Mouse (Mus musculus) kidney, adult 11 months (tissue): ENCODE results near the gene Vangl1.
"Not testable (repeated sequence)": the region's sequence is repeated elsewhere in the genome, so short reads cannot be mapped to it uniquely, and the experiment has no call there.

Experiments used
- DNase-seq: peaks from one replicate; pipeline ENCODE4 v3.0.0; 2022

Gene Vangl1

DNA sequence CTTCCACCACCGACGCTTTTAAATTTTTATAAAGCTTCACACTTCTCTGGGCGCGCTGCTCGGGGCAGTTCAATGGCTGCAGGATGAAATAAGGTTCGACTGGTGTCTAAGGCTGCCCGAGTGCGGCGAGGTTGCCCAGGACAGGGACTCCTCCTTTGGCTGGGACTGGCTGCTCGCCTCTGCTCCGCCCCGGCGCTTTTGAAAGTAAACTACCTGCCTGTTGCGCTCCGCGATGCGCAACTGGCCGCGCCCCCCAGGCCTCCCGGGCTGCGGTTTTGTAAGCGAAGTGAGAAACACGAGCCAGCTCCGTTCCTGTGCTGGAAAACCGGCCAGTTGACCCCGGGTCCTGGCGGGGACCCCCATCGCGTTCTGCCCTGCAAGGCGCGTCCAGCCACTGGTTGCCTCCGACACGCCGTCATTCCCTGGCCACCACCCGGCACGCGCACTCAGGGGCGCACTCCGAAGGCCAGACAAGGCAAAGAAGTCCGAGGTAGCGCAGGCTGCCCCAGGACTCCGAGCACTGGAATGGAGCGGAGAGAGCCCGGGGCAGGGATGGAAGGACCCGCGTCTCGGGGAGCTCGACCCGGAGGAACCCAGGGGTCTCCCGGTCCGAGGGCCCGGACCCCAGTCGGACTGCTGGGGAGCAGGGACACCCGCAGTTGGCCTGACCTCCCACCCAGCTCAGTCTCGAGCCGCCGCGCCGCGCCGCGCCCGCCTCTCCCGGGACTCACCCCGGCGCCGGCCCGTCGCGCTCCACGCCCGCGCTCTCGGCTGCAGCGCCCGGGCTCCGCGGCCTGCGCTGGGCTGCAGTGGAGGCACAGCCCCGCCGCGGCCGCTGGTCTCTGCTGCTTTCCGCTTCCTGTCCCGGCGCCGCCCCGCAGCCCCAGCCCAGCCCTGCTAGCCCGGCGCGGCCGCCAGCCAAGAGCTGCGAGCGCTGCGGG lies at the start of gene Vangl1:
Gene Vangl1, minus strand, starts transcription at position 913 of the 941 bp plus-strand sequence.
- DNase-seq = peak; percentile 78

DNA sequence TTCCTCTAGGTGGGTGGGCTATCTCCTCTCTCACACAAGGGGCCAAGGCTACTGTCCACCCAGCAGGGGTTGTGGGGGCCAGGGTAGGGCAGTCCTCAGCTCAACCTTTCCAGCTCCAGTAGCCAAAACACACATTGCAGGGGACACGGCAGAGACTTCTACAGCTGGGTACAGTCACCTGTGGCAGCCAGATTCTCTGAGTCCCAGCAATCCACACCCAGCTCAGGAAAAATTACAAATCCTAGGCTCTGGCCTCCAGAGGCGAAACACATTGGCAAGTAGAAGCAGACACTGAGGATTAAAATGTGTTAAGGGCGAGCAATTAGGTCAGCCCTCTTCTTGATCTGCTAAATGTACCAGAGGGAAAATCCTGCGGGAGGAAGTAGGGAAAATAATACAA lies 49.1 kb upstream of the Vangl1 start:
- no peak for DNase-seq

GRCm38 (mm10) chr3:102252927-102253326 lies 48.4 kb upstream of the Vangl1 start:
- DNase-seq = no peak

GRCm38 (mm10) chr3:102250873-102251272 lies 46.4 kb upstream of the Vangl1 start:
- no peak for DNase-seq

GRCm38 (mm10) chr3:102249401-102249991 lies 45.0 kb upstream of the Vangl1 start:
- peak; percentile 31 for DNase-seq

DNA sequence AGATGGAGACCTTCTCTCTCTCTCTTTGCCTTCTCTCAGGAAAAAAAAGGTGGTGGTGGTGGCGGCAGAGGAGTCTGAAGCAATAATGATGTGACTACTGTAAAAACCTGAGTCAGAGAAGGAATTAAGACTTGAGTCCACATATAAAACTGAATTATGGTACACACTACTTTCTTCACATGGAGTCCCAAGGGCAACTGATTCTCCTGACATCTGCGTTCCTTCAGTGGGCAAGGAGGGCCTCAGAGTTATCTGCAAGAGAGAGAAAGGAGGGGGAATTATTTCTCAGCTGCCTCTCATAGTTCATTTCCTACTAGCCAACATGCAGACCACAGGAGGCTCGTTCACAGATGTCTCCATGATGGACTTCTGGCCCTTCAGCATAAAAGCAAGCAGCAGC lies 40.1 kb upstream of the Vangl1 start:
- DNase-seq = no peak

- peak; percentile 12 for DNase-seq
Measured at GRCm38 (mm10) chr3:102242854-102243253, 38.4 kb upstream of the Vangl1 start.

- DNase-seq = no peak
Measured at GRCm38 (mm10) chr3:102231418-102232134, 27.1 kb upstream of the Vangl1 start.

DNA sequence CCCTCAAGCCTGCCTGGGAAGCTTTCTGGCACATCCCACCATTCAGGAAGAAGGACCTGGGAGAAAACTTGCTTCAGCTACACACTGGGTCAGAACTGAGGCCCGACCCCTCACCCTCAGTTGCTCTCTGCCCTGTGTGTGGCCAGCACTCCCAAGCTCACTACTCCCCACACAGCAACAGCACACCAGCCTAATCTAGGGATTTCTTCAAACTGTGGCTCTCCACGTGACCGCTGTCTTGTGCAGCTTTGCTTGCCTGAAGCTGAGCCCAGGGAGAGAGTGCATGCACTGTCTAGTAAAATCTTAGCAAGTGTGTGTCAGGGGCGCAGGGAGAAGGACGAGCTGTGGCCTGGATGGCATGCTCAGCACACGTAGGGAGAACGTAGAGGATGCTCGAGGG lies 18.3 kb upstream of the Vangl1 start:
- DNase-seq = no peak

DNA sequence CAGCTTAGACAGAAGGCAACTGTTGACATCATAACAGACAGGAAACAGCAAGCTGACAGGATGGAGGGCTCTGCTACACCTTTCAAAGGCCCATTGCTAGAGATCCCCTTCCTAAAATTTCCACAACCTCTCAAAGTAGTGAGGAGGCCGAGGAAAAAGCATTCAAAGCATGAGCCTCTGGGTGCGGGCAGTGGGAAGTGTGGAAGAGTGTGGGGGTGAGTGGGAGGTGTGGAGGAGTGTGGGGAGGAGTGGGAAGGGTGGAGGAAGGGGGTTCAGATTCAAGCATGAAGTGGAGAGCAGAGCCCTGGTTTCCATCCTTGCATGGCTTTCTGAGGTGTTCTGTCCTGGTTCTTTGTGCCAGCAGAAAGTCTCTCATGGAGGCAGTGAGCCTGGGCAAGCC lies 13.8 kb upstream of the Vangl1 start:
- no peak for DNase-seq

- no peak for DNase-seq
Measured at GRCm38 (mm10) chr3:102214736-102215135, 10.2 kb upstream of the Vangl1 start.

DNA sequence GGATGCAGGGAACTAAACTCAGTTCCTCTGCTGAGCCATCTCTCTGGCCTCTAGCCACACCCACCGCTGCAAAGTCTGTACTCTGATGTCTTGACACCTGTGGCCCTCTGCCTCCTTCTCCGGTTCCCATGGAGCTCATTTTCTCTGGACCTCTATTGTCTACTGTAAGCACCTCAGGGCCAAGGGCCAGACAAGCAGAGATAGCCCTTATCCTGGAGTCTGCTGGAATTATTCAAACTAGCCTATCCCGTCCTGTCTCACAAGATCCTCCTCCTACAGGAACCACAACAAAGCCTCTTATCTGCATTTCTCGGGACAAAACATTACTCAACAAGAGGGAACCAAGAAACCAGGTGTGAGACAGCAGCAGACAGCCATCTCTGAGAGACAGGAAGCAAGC lies 9.8 kb upstream of the Vangl1 start:
- no peak for DNase-seq

- DNase-seq = no peak
Measured at GRCm38 (mm10) chr3:102212896-102213295, 8.4 kb upstream of the Vangl1 start.

- no peak for DNase-seq
Measured at GRCm38 (mm10) chr3:102212336-102212735, 7.8 kb upstream of the Vangl1 start.

DNA sequence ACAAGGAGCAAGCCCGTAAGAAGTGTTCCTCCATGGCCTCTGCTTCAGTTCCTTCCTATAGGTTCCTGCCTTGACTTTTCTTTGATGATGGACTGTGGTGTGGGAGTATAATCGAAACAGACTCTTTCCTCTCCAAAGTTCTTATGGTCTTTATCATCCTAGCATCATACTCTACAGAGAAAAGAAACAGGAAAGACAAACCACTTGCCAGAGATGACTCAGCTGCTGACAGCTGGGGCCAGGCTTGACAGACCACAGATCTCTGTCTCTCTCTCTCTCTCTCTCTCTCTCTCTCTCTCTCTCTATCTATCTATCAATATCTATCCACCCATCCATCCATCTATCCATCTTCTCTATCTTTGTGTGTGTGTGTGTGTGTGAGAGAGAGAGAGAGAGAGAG lies 6.8 kb upstream of the Vangl1 start:
- DNase-seq = no peak

DNA sequence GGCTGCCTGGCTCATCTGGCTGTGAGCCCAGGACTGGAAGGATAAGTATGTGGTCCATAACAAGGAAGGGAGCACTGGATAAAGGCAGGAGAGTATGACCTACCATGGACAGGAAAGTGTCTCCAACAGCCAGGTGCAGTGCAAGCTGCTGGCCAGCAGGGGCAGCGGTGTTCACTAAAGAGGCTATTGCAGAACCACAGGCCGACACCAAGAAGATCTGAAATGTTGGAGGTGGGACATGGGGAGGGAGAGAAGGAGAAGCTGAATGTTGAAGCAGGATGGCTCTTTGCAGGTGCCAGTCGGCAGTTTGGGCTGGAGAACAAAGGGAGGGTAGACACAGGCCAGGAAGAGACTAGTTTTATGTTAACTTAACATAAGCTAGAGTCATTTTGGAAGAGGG lies 6.3 kb upstream of the Vangl1 start:
- DNase-seq = no peak

GRCm38 (mm10) chr3:102208861-102209260 lies 4.4 kb upstream of the Vangl1 start:
- no peak for DNase-seq

GRCm38 (mm10) chr3:102205458-102205830 lies 951 bp upstream of the Vangl1 start:
- no peak for DNase-seq

DNA sequence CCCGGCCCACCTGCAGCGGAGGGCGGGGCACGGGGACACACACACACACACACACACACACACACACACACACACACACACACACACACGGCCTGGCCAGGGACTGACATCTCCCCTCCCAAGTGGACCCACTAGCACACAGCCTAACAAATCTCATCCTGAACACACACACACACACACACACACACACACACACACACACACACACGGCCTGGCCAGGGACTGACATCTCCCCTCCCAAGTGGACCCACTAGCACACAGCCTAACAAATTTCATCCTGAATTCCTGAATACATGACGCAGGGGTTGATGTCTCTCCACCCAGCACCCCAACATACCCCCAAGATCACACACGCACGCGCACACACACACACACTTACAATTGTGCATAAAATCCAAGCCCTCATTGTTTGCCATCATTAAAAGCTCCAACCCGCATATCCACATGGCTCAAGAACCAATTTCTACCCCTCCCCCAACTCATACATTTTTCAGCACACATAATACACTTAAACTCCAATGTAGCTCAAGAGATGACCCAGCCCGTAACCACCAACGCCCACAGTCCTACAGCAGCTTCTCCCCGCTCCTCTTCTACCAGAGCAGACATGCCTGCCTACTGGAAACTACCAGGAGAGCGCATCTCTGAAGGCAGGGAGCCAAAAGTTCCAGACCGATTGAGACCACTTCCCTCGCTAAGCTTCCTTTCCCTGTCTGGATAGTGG lies 403 bp upstream of the Vangl1 start:
- not testable (repeated sequence) for DNase-seq

DNA sequence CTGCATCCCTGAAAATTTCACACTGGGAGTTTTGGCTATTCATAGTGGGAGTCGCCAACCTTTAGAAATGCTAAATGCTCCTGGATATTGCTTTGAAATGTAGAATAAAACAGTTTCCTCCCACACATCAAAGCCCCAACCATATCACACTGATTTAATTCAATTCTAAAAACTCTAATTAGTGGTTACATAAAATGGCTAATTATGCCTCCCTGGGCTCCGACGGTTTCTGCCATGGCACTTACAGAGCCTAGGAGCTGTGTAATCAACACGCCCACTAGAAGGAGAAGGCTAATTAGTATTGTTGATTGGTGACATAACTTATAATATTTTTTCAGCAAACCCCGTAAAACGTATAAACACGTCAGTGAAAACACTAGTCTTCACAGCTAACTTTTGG lies 1.4 kb downstream of the Vangl1 start:
- no peak for DNase-seq

DNA sequence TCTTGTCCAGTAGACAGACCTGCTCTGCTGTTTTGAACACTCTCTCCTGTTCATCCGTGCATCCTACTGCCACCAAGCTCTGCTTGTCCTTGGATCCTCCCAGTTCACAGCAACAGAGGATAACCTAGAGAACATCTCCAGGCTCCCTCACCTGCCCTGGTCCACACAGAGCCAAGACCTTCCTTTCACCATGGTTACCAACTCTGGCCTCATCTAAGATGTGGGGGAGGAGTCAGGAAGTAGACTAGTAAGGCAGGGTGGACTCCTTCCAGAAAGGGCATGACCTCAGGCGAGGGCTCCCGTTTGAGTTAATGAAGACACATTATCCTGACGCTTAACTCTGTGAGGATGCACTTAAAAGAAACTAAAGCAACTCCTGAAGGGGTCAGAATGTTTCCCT lies 4.5 kb downstream of the Vangl1 start:
- no peak for DNase-seq

DNA sequence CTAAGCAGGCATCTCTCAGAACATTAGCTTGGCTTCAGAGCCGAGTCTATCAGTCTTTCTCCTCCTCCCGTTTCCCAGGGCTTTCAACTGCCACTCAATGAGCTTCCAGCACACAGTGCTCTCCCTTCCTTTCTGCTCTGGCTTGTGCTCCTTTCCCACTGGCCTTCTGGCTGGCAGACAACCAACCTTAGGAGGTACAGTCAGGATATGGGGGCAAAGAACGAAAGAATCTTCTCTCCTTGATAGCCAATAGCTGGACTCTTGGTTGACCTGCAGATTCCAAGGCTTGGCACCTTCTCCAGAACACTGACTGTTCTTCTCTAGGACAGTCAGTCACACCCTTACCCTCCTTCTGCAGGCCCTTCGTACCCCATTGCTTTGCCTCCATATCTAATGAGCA lies 5.3 kb downstream of the Vangl1 start:
- DNase-seq = peak; percentile 53

GRCm38 (mm10) chr3:102198446-102198845 lies 6.0 kb downstream of the Vangl1 start:
- DNase-seq = no peak
